Mouse (Mus musculus): ENCODE results near the gene Il4i1. TPM values are rescaled to one million over a fixed set of nuclear protein-coding genes. Genes with fewer than 3 reads are reported as not detected.

The Il4i1 gene
- polyA plus RNA-seq, 1 experiment from 2014 or later = 1.8 TPM

DNA sequence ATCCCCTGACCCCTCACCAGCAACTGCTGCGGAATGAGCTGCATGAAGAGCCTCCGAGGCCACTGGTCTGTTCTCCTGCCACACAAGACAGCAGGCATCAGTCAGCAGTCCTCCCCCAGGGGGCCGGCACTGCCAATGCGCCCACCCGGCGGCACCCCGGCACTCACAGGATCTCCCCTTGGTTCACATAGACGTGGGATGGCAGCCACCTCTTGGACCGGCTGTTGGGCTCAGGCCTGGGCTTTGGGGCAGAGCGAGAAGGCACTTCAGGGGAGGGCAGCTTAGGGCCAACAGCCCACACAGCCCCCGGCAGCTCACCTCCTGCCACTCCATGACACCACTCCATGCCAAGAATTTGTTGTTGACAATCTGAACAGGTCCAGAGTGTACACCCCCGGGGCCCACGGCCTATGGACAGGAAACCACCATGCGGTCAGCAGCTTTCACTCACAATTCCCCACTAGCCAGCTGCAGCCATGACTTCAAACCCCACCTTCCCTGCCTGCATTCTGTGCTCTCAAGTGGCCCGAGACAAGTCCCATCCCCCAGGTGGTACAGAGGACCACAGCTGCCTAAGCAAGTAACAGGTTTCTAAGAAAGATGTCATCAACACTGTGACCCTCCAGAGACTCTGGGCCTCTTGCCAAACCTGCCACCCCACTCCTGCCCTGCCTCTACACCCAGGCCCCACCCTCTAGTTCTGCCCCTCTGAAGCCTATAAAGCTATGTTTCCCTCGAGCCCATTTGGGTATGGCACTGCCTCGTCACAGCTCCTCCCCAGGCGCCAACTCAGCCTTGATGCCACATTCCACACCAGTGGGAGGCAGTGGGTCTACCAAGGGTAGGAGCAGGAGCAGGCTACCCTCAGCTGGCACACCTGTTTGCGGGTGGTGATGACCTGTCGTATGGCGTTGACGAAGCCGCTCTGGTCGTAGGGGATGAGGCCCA lies 48.7 kb downstream of the Il4i1 start:
- Histone ChIP-seq H3K36me3 (ENCODE audit: control insufficient read depth, insufficient read depth, low read length) (peaks cover 21% of the 10 kb centered on the region), H3K9me3 (ENCODE audit: control insufficient read depth, low read length) (no peaks in the 10 kb centered on the region), H3K4me1 (ENCODE audit: control insufficient read depth, insufficient read depth, low read length) (peaks cover 41% of the 10 kb centered on the region), H3K9ac (ENCODE audit: low read depth, low read length) (peak overlapping the region; percentile 100), H3K27ac (ENCODE audit: low read length) (no peak overlapping the region), H3K27me3 (replicated peaks; ENCODE audit: control insufficient read depth, insufficient read depth, low read length) (no peaks in the 10 kb centered on the region), H3K4me3 (ENCODE audit: low read length) (no peak overlapping the region), H3K4me2 (ENCODE audit: low read depth, low read length) (no peak overlapping the region)
- 79% methylated on average over 24 of the region's 24 CpGs for WGBS
- ATAC-seq = no peak

DNA sequence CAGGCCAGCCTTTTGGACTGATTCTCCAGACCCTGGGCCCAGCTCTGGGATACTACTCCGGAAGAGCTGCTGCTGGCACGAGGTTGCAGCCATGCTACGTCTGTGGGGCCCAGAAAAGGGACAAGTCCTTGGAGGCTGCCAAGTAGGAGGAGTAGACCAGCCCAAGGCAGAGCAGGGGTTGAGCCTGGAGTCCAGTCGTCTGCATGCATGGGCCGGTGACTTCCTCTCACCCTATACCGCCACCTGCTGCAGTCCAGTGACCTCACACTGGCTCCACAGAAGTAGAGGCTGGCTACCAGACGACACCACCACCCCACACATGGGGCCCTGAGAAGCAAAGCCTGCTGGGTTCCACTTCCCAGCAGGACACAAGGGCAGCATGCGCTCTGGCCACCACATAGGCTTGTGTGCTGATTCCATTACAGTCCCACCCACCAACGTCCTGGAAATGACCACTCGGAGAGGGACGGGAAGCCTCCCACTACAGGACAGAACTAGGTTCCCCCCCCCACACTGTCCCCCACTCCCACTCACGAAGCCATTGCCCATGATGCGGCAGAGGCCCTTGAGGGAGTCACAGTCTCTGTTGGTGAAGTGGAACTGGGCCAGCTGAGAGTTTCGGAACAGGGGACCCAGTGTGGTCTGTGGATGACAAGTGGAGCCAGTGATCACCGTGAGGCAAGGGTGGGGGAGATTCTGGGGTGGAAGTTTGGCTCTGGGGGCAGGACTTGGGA lies 50.3 kb downstream of the Il4i1 start:
- peak; percentile 24 for ATAC-seq
- Histone ChIP-seq H3K9ac (ENCODE audit: low read depth, low read length) (peak overlapping the region; percentile 100), H3K27me3 (replicated peaks; ENCODE audit: control insufficient read depth, insufficient read depth, low read length) (no peaks in the 10 kb centered on the region), H3K4me3 (ENCODE audit: low read length) (peak overlapping the region; percentile 17; the same call in 1 of the 2 replicates), H3K4me1 (ENCODE audit: control insufficient read depth, insufficient read depth, low read length) (peaks cover 42% of the 10 kb centered on the region), H3K27ac (ENCODE audit: low read length) (peak overlapping the region; percentile 79), H3K9me3 (ENCODE audit: control insufficient read depth, low read length) (no peaks in the 10 kb centered on the region), H3K4me2 (ENCODE audit: low read depth, low read length) (peak overlapping the region; percentile 85), H3K36me3 (ENCODE audit: control insufficient read depth, insufficient read depth, low read length) (peaks cover 21% of the 10 kb centered on the region)
- 39% methylated on average over 15 of the region's 15 CpGs for WGBS

DNA sequence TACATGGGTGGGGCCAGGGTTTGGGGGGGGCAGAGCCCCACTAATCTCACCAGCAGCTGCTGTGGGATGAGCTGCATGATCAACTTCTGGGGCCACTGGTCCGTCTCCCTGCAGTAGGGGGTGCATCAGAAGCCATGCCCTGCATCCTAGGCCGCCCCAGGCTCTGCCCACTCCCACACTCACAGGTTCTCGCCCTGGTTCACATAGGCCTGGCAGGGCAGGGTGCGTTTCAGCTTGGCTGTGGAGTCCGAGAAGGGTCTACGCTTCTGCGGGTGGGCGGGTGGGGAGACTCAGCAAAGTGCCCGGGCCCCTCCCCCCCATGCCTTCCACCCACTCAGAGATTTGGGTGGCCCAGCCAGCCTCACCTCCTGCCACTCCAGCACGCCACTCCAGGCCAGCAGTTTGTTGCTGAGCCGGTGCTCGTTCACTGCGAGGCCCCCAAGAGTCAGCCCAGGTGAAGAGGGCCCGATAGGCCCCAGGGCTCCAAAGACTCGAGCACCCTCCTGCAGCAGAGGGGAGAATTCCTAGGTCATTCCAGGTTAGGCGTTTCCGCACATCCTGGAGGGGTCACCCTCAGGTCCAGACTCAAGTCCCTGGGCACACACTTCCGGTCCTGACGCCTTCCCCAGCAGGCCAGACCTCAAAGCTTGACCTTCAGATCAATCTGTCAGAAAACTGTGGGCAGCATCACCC lies 51.0 kb downstream of the Il4i1 start:
- Histone ChIP-seq H3K4me1 (ENCODE audit: control insufficient read depth, insufficient read depth, low read length) (peaks cover 42% of the 10 kb centered on the region), H3K4me3 (ENCODE audit: low read length) (peak overlapping the region; percentile 92), H3K36me3 (ENCODE audit: control insufficient read depth, insufficient read depth, low read length) (peaks cover 21% of the 10 kb centered on the region), H3K27ac (ENCODE audit: low read length) (peak overlapping the region; percentile 79), H3K9ac (ENCODE audit: low read depth, low read length) (peak overlapping the region; percentile 100), H3K4me2 (ENCODE audit: low read depth, low read length) (peak overlapping the region; percentile 85), H3K27me3 (replicated peaks; ENCODE audit: control insufficient read depth, insufficient read depth, low read length) (no peaks in the 10 kb centered on the region), H3K9me3 (ENCODE audit: control insufficient read depth, low read length) (no peaks in the 10 kb centered on the region)
- WGBS = 62% methylated on average over 19 of the region's 19 CpGs
- no peak for ATAC-seq

DNA sequence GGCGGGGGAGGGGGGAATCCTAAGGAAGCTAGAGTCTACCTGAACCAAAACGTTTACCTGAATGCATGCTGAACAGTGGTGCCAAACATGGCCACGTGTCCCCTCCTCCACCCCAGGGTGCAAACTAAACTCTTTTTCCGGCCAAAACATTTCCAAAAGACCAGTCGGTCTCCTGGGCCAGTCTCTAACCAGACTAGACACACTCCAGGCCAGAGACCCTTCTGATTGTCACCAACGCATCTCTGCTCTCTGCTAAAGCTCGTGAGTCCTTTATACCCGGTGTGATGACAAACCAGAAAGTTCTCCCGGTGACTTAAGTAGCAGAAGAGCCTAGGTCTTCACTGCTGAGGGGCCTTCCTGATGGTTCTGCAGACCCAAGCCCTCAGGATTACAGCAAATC lies 51.6 kb downstream of the Il4i1 start:
- Histone ChIP-seq H3K9ac (ENCODE audit: low read depth, low read length) (peak overlapping the region; percentile 100), H3K4me1 (ENCODE audit: control insufficient read depth, insufficient read depth, low read length) (peaks cover 42% of the 10 kb centered on the region), H3K27ac (ENCODE audit: low read length) (peak overlapping the region; percentile 100; the same call in 1 of the 2 replicates), H3K9me3 (ENCODE audit: control insufficient read depth, low read length) (no peaks in the 10 kb centered on the region), H3K27me3 (replicated peaks; ENCODE audit: control insufficient read depth, insufficient read depth, low read length) (no peaks in the 10 kb centered on the region), H3K4me2 (ENCODE audit: low read depth, low read length) (peak overlapping the region; percentile 85), H3K36me3 (ENCODE audit: control insufficient read depth, insufficient read depth, low read length) (peaks cover 15% of the 10 kb centered on the region), H3K4me3 (ENCODE audit: low read length) (peak overlapping the region; percentile 92)
- 40% methylated on average over 9 of the region's 9 CpGs for WGBS
- ATAC-seq = no peak

DNA sequence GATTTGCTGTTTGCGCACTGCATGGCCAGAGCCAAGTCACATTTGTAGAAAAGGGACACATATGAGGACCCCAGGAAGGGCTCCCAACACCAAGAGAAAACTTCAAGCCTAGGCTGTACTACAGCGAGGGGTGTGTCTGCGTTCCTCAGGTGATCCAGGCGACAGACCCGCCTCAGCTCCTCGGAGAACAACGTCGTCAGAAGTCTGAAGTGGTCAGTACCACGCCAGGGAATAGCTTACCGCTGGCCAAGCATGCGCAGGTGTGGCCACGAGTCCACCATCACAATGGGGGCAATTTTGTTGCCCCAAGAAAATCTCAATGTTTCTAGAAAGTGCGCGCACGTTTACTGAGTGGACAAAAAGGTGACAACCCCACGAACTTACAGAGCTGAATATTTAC lies 52.3 kb downstream of the Il4i1 start:
- H3K9me3 ChIP-seq (ENCODE audit: control insufficient read depth, low read length) = no peaks in the 10 kb centered on the region
- H3K4me1 ChIP-seq (ENCODE audit: control insufficient read depth, insufficient read depth, low read length) = peaks cover 42% of the 10 kb centered on the region
- H3K27me3 ChIP-seq (replicated peaks; ENCODE audit: control insufficient read depth, insufficient read depth, low read length) = no peaks in the 10 kb centered on the region
- WGBS = 3% methylated on average over 16 of the region's 16 CpGs
- peaks cover 15% of the 10 kb centered on the region for H3K36me3 ChIP-seq (ENCODE audit: control insufficient read depth, insufficient read depth, low read length)
- peak overlapping the region; percentile 100 for H3K9ac ChIP-seq (ENCODE audit: low read depth, low read length)
- peak overlapping the region; percentile 100 for H3K27ac ChIP-seq (ENCODE audit: low read length)
- ATAC-seq = peak; percentile 12; the same call in 1 of the 2 replicates
- peak overlapping the region; percentile 92 for H3K4me3 ChIP-seq (ENCODE audit: low read length)
- H3K4me2 ChIP-seq (ENCODE audit: low read depth, low read length) = peak overlapping the region; percentile 85

DNA sequence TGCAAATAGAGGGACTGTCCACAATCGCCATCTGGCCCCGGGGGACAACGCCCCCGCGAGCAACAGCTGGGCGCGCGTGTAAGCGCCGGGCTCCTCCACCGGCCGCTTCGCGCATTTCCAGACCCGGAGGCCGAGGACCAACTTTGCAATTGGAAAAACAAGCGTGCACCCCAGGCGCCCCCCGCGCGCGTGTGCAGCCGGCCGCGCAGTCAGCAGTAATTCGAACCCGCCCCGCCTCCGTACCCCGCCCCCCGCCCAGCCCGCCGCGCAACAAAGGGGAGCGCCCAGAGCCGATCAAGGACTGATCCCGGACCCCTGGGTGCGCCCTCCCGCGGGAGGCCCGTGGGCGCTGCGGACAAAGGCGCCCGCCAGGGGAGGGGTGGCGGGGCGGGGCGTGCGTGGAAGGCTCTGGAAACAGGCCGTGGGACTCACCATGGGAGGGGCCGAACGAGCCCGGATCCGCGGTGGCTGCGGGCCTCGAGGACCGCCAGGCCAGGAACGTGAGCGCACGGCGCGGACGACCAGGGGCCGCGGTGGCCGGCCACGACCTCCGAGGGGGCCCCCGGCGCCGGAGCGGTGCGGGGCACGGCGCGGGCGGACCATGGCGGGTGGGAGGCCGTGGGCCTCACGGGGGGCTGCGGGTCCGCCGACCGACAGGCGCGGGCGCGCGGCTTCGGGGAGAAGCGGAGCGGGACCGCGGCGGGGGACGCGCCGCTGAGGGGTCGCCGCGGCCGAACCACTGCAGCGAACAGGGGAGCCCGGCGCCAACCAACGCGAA lies 52.9 kb downstream of the Il4i1 start:
- ATAC-seq = peak; percentile 60
- Histone ChIP-seq H3K9ac (ENCODE audit: low read depth, low read length) (peak overlapping the region; percentile 100), H3K4me2 (ENCODE audit: low read depth, low read length) (peak overlapping the region; percentile 85), H3K27ac (ENCODE audit: low read length) (peak overlapping the region; percentile 100), H3K36me3 (ENCODE audit: control insufficient read depth, insufficient read depth, low read length) (peaks cover 8% of the 10 kb centered on the region; the same call in 1 of the 2 replicates), H3K27me3 (replicated peaks; ENCODE audit: control insufficient read depth, insufficient read depth, low read length) (no peaks in the 10 kb centered on the region), H3K4me3 (ENCODE audit: low read length) (peak overlapping the region; percentile 92), H3K9me3 (ENCODE audit: control insufficient read depth, low read length) (no peaks in the 10 kb centered on the region), H3K4me1 (ENCODE audit: control insufficient read depth, insufficient read depth, low read length) (peaks cover 42% of the 10 kb centered on the region)
- WGBS = under 1% methylated on average over 96 of the region's 108 CpGs

DNA sequence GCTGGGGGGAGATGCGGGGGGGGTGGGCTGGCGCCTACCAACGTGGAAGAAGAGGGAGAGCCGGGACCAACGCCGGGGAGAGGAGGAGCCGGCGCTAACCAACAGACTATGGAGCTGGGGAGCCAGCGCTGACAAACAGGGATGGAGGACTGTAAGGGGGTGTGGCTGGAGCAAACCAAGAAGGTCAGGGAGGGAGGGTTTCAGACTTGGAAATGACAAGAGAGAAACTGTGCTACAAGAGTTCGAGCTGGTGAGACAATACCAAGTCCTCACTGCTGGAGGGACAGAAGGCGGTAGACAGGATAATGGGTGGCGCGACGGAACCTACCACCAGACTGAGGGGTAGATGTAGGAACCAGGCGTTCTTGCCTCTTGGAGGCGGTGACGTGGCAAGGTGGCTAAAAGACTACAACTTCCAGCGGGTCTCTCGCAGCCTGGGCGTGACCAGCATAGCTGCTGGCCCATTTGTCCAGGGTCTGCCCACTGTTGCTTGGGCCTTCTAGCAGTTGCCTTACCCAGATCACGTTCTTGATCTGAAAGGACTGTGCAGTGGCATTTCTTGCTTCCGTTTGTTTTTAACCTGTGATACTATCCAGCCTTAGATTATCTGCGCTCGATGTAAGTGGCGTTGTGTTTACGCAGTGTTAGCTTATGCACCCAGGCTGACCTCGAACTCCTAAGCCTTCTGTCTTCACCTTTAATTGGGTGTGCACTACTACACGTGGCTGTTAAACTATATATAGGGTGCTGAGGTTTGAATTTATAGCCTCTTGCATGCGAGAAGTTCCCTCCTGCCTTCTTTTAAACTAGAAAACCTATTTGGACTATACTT lies 53.7 kb downstream of the Il4i1 start, which contains the start of gene Ptov1:
Gene Ptov1 (minus strand): TSS at position 92 of the 832 bp plus-strand sequence.
- no peaks in the 10 kb centered on the region for H3K27me3 ChIP-seq (replicated peaks; ENCODE audit: control insufficient read depth, insufficient read depth, low read length)
- H3K36me3 ChIP-seq (ENCODE audit: control insufficient read depth, insufficient read depth, low read length) = peaks cover 4% of the 10 kb centered on the region; the same call in 1 of the 2 replicates
- H3K4me2 ChIP-seq (ENCODE audit: low read depth, low read length) = peak within 1 kb of the TSS; percentile 85
- H3K4me3 ChIP-seq (ENCODE audit: low read length) = peak within 1 kb of the TSS; percentile 92
- 3% methylated on average over 29 of the region's 29 CpGs for WGBS
- H3K9me3 ChIP-seq (ENCODE audit: control insufficient read depth, low read length) = no peaks in the 10 kb centered on the region
- H3K4me1 ChIP-seq (ENCODE audit: control insufficient read depth, insufficient read depth, low read length) = peaks cover 40% of the 10 kb centered on the region
- ATAC-seq = peak; percentile 89
- peak within 1 kb of the TSS; percentile 100 for H3K27ac ChIP-seq (ENCODE audit: low read length)
- peak within 1 kb of the TSS; percentile 100 for H3K9ac ChIP-seq (ENCODE audit: low read depth, low read length)

DNA sequence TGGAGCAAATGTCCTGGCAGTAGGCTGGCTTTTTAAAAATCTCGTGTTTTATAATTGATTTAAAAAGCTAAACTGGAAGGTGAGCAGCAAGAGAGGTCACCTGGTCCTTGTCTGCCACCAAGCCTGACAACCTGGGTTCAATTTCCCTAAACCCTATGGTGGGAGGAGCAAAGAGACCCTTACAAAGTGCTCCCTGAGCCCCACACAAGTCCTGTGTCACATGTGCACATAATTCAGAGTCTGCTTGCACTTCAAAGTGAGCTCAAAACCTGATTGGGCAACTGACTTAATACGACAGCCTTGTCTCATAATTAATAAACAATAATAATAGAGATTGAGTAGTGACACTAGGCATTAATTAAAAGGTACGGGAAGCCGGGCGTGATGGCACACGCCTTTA lies 54.4 kb downstream of the Il4i1 start:
- Histone ChIP-seq H3K4me3 (ENCODE audit: low read length) (peak overlapping the region; percentile 92), H3K4me1 (ENCODE audit: control insufficient read depth, insufficient read depth, low read length) (peaks cover 33% of the 10 kb centered on the region), H3K36me3 (ENCODE audit: control insufficient read depth, insufficient read depth, low read length) (no peaks in the 10 kb centered on the region), H3K27me3 (replicated peaks; ENCODE audit: control insufficient read depth, insufficient read depth, low read length) (no peaks in the 10 kb centered on the region), H3K9me3 (ENCODE audit: control insufficient read depth, low read length) (no peaks in the 10 kb centered on the region), H3K27ac (ENCODE audit: low read length) (peak overlapping the region; percentile 100; the same call in 1 of the 2 replicates), H3K4me2 (ENCODE audit: low read depth, low read length) (peak overlapping the region; percentile 85), H3K9ac (ENCODE audit: low read depth, low read length) (peak overlapping the region; percentile 100)
- 78% methylated on average over 6 of the region's 6 CpGs for WGBS
- no peak for ATAC-seq
